Mouse (Mus musculus) lung, postnatal 0 days (tissue): Measurements from ENCODE around the gene Wdpcp.

ENCODE experiments used
- CTCF ChIP-seq: IDR thresholded peaks from 2 replicates; pipeline ENCODE4 v1.5.1; 2016; ENCODE audit warnings: antibody characterized with exemption, mild to moderate bottlenecking
- EP300 ChIP-seq: IDR thresholded peaks from 2 replicates; pipeline ENCODE4 v1.6.1; 2016; ENCODE audit warnings: antibody characterized with exemption, mild to moderate bottlenecking, control low read depth

- TF ChIP-seq CTCF (no peak), EP300 (no peak)
Observed at GRCm38 (mm10) chr11:21763201-21763600, 191.2 kb downstream of the Wdpcp start.
